Mouse (Mus musculus): Measurements from ENCODE around the gene Fpgt. TPM values are rescaled to one million over a fixed set of nuclear protein-coding genes. Genes with fewer than 3 reads are reported as not detected.

Gene Fpgt
- polyA plus RNA-seq (2017; shearing (Covaris generic)), result 56.0 TPM

DNA sequence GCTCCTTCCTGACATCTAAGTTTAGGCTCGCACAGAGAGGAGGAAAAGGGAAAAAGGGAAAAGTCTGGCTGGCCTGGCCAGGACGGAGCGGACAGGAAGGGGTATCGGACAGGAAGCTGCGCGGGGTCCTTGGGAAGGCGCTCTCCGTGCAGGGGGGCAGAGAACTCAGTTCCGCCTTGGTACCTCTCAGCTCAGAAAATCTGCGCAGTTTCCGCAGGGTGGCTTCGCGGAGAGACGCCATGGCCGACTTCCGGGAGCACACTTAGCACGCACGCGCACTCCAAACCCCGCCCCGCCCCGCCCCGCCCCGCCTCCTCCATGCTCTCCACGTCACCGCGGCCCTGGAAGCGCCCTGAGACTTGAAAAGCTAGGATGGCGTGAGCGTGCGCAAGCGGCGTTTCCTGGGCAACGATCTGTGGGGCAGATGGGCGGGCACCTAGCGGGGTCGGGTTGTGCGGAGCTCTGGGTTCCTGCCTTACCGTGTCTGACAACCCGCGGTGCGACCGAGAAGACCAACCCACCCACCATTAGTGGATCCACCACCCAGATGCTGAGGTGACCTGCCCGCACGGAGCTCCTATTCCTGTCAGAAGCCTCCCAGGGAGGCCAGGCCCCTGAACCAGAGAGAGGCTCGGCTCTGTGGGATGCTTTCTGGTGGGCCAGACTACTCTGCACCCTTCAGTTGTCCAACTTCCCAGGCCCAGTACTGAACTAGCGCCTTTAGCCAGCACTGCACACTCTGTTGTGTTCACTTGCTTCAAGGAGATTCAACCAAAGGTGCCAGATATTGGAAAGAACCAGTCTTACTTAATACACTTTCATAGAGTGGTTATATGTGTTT, at the start of gene Fpgt, which contains the start of gene Lrriq3:
TSS of gene Fpgt (minus strand) at position 288 of the 841 bp plus-strand sequence.
TSS of gene Lrriq3 (plus strand) at position 319 of the 841 bp plus-strand sequence.

DNA sequence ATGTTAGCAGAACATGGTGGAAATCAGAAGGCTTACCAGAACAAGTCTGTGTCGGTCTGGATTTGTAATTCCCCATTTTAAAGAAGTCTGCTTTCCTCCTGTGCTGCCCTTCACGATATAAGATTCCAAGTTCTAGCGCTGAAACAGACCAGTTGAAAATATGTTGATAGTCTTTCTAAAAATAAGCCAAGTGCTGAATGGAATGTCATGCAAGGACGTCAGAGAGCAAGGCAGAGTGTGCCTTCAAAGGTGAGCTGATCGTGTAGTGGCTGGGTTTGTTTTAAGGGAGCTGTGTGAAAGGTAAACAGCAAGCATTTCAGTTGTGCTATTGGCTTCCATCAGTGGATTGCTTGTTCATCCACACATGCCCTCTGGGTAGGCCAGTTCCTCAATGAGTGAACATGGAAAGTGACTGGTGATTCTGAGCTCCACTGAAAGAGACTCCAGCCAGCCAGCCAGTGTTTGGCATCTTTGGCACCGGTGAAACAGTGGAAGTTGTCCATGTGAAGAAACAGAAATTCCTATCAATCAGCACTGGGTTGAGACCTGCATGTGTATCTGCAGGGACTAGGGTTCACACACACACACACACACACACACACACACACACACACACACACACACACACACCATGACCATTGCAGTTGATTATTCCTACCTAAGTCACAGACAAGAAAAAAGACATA, 37.8 kb downstream of the Fpgt start, which contains the start of gene Tnni3k:
TSS of gene Tnni3k (minus strand) at position 177 of the 686 bp plus-strand sequence.

Other genes with a start within 250 kb of the Fpgt start
- gene Tnni3k, start 38.0 kb downstream of the Fpgt start, polyA plus RNA-seq (2017; shearing (Covaris generic)), result not detected
- gene Lrriq3, start within 50 bp of the Fpgt start, polyA plus RNA-seq (2017; shearing (Covaris generic)), result 0.28 TPM

Data from inflammation-experienced regulatory T-cells, adult 16 weeks (primary cell).